ENCODE assay signal across 10 mouse cellular contexts in the genomic region with DNA sequence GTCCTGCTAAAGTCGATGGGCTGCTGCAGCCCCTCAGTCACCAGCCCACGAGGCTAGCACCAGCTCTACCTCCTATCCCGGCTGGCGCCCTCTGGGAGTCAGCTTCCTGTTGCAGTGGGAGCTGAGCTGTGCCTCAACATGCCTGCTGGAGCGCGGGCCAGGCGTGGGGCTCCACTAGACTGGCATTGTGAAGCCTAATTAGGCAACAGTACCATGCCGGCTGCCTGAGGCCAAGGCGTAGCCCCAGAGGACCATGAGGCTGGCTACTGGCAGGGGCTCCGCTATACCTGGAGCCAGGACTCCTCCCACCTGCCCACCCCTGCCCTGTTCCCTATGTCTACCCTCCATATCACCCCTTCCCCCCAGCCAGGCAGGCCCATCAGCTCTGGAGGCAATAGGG. TPM values are rescaled to one million over a fixed set of nuclear protein-coding genes. Genes with fewer than 3 reads are reported as not detected.
A peak's percentile ranks its signal among the peaks of the same experiment; 100 is the strongest.
DNase-seq lines count a peak whose midpoint lies in the region; ATAC-seq and TF ChIP-seq lines count a peak whose summit lies in the region.
"Had no signal": no experiment of that assay in that cellular context is flagged by ENCODE, and none has a peak within 500 bp of the region (broad histone marks: within the 10 kb centered on the region; RNA-seq: fewer than 3 reads in every experiment).

A gene (minus strand): TSS at position 61 of the 400 bp plus-strand sequence.

- H3K4me3 ChIP-seq in lung, adult 2 months (replicated peaks; ENCODE audit: extremely low read depth, low read depth, low read length): no peak within 1 kb of the TSS
- H3K4me3 ChIP-seq in forebrain, embryonic 12.5 days (replicated peaks): no peak within 1 kb of the TSS
- no peak within 1 kb of the TSS for H3K4me3 ChIP-seq in neural tube, embryonic 15.5 days (replicated peaks)

- peak; percentile 41; the same call in 1 of the 2 replicates for ATAC-seq in forebrain, embryonic 12.5 days (ENCODE audit: low FRiP score)
- no peak for ATAC-seq in neural tube, embryonic 15.5 days (ENCODE audit: low FRiP score)

- H3K36me3 ChIP-seq in forebrain, embryonic 12.5 days (replicated peaks): no peaks in the 10 kb centered on the region
- H3K36me3 ChIP-seq in neural tube, embryonic 15.5 days: no peaks in the 10 kb centered on the region

- H3K4me2 ChIP-seq in forebrain, embryonic 12.5 days: peak within 1 kb of the TSS; percentile 15; the same call in 1 of the 2 replicates
- no peak within 1 kb of the TSS for H3K4me2 ChIP-seq in neural tube, embryonic 15.5 days

- peaks cover 20% of the 10 kb centered on the region; the same call in 1 of the 2 replicates for H3K27me3 ChIP-seq in forebrain, embryonic 12.5 days
- no peaks in the 10 kb centered on the region for H3K27me3 ChIP-seq in neural tube, embryonic 15.5 days (replicated peaks)

- 68% methylated on average over 10 of the region's 10 CpGs for WGBS in lung, adult 2 months
- WGBS in forebrain, embryonic 12.5 days: 54% methylated on average over 10 of the region's 10 CpGs
- WGBS in neural tube, embryonic 15.5 days: 62% methylated on average over 10 of the region's 10 CpGs

- no peak for DNase-seq in lung, adult 2 months
- DNase-seq in lung, postnatal 4 days: no peak
- no peak for DNase-seq in layer of hippocampus, postnatal 25 days (ENCODE audit: extremely low spot score in 1 of 2, low spot score in 1 of 2)
- no peak for DNase-seq in gastrocnemius, adult 18-20 months (ENCODE audit: low spot score)
- DNase-seq in gastrocnemius, adult 8-10 months (ENCODE audit: low spot score in 2 of 2): no peak
- no peak for DNase-seq in heart, postnatal 14 days
- DNase-seq: heart, postnatal 10 days had no signal

- TF ChIP-seq CTCF in lung, adult 2 months (IDR thresholded peaks at IDR 0.05; ENCODE audit: insufficient read depth, low read length): no peak

- no peaks in the 10 kb centered on the region for H3K4me1 ChIP-seq in lung, adult 2 months (ENCODE audit: control insufficient read depth, insufficient read depth, low read length)
- H3K4me1 ChIP-seq in forebrain, embryonic 12.5 days: peaks cover 41% of the 10 kb centered on the region
- H3K4me1 ChIP-seq in neural tube, embryonic 15.5 days: peaks cover 17% of the 10 kb centered on the region

- no peaks in the 10 kb centered on the region for H3K9me3 ChIP-seq in forebrain, embryonic 12.5 days
- H3K9me3 ChIP-seq in neural tube, embryonic 15.5 days (replicated peaks): no peaks in the 10 kb centered on the region

- peak within 1 kb of the TSS; percentile 29 for H3K9ac ChIP-seq in forebrain, embryonic 12.5 days
- H3K9ac ChIP-seq in neural tube, embryonic 15.5 days (replicated peaks): no peak within 1 kb of the TSS

- peak within 1 kb of the TSS; percentile 31; the same call in 1 of the 2 replicates for H3K27ac ChIP-seq in forebrain, embryonic 12.5 days
- H3K27ac ChIP-seq in neural tube, embryonic 15.5 days (replicated peaks): no peak within 1 kb of the TSS
- H3K27ac ChIP-seq: macrophage had no signal

- intact Hi-C loops in heart, postnatal 14 days (cut with DNase I): no loop called here

- TF ChIP-seq POLR2A in lung, adult 2 months (IDR thresholded peaks at IDR 0.05; ENCODE audit: borderline replicate concordance, extremely low read depth, low read depth, low read length): no peak

RNA-seq across cellular contexts. Expression of the gene that starts here (rescaled TPM):
- 15.1 and 23.9 TPM in 2 replicates for polyA plus RNA-seq in lung, adult 2 months (2012; rRNA removed)
- polyA plus RNA-seq in forebrain, embryonic 12.5 days (2016; fragmentation: Nextera tagmentation; extraction: Ambion mirVana): 4.2 and 5.3 TPM in 2 replicates
- 10 to 100 TPM; 91.4 to 98.9 TPM for total RNA-seq in layer of hippocampus, postnatal 25 days (2021)
- 16.0 and 18.7 TPM in 2 replicates for polyA plus RNA-seq in neural tube, embryonic 15.5 days (2015; fragmentation: Nextera tagmentation; extraction: Ambion mirVana)
- total RNA-seq in gastrocnemius, adult 18-20 months (2021): under 1 TPM; 0.09 TPM
- under 1 TPM in 3 of 4 experiments, not detected in 1; 0.13 to 0.73 (median 0.15) TPM for total RNA-seq in gastrocnemius, adult 8-10 months (2022)
- under 1 TPM in 1 of 2 experiments, not detected in 1; 0.17 TPM for total RNA-seq in heart, postnatal 14 days (2021)
- total RNA-seq: heart, postnatal 10 days had no signal
- polyA plus RNA-seq: macrophage had no signal

Comparison
In these comparisons a context has a peak if more than half of its experiments do, and no peak if none do; other contexts are left out.
1. RNA of the gene that starts here (total RNA-seq): 91.4 to 98.9 TPM in layer of hippocampus, postnatal 25 days; 0.17 TPM in heart, postnatal 14 days, 0.13 to 0.73 TPM in gastrocnemius, adult 8-10 months and 0.09 TPM in gastrocnemius, adult 18-20 months; every median in the first group is over 10 times any median in the second.